In the genomic region with DNA sequence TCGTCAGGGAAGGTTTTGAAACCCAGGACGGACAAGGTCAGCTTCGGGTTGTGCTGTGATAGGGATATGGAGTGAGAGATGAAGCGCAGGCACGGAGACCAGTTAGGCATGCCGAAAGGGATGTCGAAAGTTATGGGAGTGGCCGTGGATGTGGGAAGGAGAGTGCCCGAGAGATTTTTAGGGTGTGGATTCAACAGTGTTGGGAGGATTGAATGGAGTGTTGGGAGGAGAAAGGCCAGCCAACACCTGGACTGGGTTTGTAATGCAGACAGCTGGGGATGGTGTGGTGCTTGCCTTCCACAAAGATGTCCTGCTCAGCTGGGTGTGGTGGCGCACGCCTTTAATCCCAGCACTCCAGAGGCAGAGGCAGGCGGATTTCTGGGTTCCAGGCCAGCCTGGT, we compare ENCODE assay signal across 28 mouse cellular contexts.
"Had no signal": no experiment of that assay in that cellular context is flagged by ENCODE, and none has a peak within 500 bp of the region (broad histone marks: within the 10 kb centered on the region; RNA-seq: fewer than 3 reads in every experiment).

No protein-coding gene starts in this region.

- H3K4me3 ChIP-seq: heart, embryonic 15.5 days; hindbrain, embryonic 10.5 days; hindbrain, embryonic 12.5 days; hindbrain, embryonic 13.5 days; hindbrain, embryonic 15.5 days; intestine, embryonic 15.5 days; kidney, embryonic 15.5 days; layer of hippocampus, adult 2 months; left cerebral cortex, adult 2 months had no signal

- DNase-seq: heart, postnatal 10 days; heart, postnatal 14 days; heart, postnatal 36 days; heart, postnatal 4 days; kidney, adult 11 months; kidney, adult 18-20 months; kidney, adult 2 months; kidney, adult 8-10 months; kidney, adult 9 months; kidney, postnatal 10 days; kidney, postnatal 14 days; kidney, postnatal 25 days; kidney, postnatal 36 days; kidney, postnatal 4 days; layer of hippocampus, adult 9-11 months; layer of hippocampus, postnatal 36 days had no signal

- H3K9ac ChIP-seq: heart, embryonic 15.5 days; hindbrain, embryonic 12.5 days; hindbrain, embryonic 13.5 days; hindbrain, embryonic 14.5 days; hindbrain, embryonic 15.5 days; intestine, embryonic 15.5 days; kidney, embryonic 15.5 days had no signal

- H3K27ac ChIP-seq: heart, embryonic 15.5 days; hindbrain, embryonic 10.5 days; hindbrain, embryonic 12.5 days; hindbrain, embryonic 13.5 days; hindbrain, embryonic 14.5 days; hindbrain, embryonic 15.5 days; hindbrain, postnatal 0 days; intestine, embryonic 15.5 days; kidney, embryonic 15.5 days; kidney, postnatal 0 days; layer of hippocampus, adult 2 months; left cerebral cortex, adult 2 months had no signal

- H3K27me3 ChIP-seq: intestine, embryonic 15.5 days had no signal

- H3K36me3 ChIP-seq: heart, embryonic 15.5 days; hindbrain, embryonic 10.5 days; hindbrain, embryonic 12.5 days; hindbrain, embryonic 13.5 days; hindbrain, embryonic 15.5 days; intestine, embryonic 15.5 days; kidney, embryonic 15.5 days had no signal

- H3K9me3 ChIP-seq: heart, embryonic 15.5 days; hindbrain, embryonic 12.5 days; hindbrain, embryonic 15.5 days; intestine, embryonic 15.5 days; kidney, embryonic 15.5 days had no signal
